Mouse (Mus musculus): ENCODE measurements around the gene Dtx3.

GRCm38 (mm10) chr10:127226318-127226895 is 30.9 kb upstream of the Dtx3 start:
- TF ChIP-seq POLR2A (IDR thresholded peaks at IDR 0.05; ENCODE audit: low read depth, low read length) (no peak), CTCF (IDR thresholded peaks at IDR 0.05; ENCODE audit: borderline replicate concordance, insufficient read depth, low read length) (peak; percentile 39; the same call in 1 of the 2 replicates)
